Mouse (Mus musculus) kidney, adult 2 months (tissue): ENCODE data around the gene Fzd9.

ENCODE experiments used
- CTCF ChIP-seq: fragments of 200-500 bp; conservative IDR thresholded peaks from 2 replicates; pipeline ENCODE4 v1.5.1; 2011; ENCODE audit warnings: low read depth, mild to moderate bottlenecking, control low read depth, low read length, moderate library complexity, mixed read lengths; ENCODE audit not compliant: insufficient read depth, insufficient read length
- POLR2A ChIP-seq: fragments of 200-500 bp; IDR thresholded peaks from one replicate; pipeline ENCODE4 v1.6.1; 2011; ENCODE audit warnings: low read depth, low read length, control low read depth

DNA sequence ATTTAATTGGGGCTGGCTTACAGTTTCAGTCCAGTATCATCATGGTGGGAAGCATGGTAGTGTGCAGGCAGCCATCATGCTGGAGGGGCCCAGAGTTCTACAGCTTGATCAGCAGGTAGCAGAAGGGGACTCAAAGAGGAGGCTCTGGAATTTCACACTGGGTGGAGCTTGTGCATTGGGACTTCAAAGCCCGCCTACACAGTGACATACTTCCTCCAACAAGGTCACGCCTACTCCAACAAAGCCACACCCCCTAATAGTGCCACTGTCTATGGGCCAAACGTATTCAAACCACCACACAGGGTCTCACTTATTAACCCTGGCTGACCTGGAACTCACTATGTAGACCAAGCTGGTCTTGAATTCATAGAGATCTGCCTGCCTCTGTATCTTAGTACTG, 5.1 kb upstream of the Fzd9 start:
- no peak for TF ChIP-seq CTCF
- no peak for TF ChIP-seq POLR2A
